Mouse (Mus musculus): ENCODE data around the gene Gm49630. TPM values are rescaled to one million over a fixed set of nuclear protein-coding genes. Genes with fewer than 3 reads are reported as not detected.
"Not testable (repeated sequence)": the region's sequence is repeated elsewhere in the genome, so short reads cannot be mapped to it uniquely, and the experiment has no call there.

Gm49630 gene
- polyA plus RNA-seq, 1 experiment from 2014 or later, result not detected

DNA sequence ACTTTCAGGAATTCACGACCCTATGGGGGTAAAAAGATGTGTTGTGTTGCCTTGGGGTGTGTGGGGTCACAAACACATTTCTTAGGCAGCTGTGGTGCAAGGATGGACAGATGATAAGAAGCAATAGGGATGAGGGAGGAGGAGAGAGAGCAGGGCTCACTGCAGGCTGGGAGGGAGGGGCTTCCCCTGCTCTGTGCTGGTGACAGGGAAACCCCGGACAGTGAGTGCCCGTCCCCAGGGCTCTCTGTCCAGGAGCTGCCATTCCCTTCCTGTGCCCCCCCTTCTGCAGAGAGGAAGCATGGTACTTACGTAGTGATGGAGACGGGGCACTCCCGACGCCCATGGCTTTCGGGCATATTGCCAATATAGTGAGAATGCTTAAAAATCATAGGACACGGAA is 34.4 kb downstream of the Gm49630 start:
- 50% methylated on average over 8 of the region's 9 CpGs for WGBS
- H3K9me3 ChIP-seq (replicated peaks; ENCODE audit: control insufficient read depth, low read length); H3K27me3 ChIP-seq (ENCODE audit: control insufficient read depth, insufficient read depth, low read length); H3K4me1 ChIP-seq (ENCODE audit: control insufficient read depth, insufficient read depth, low read length); ATAC-seq (replicated peaks; ENCODE audit: extremely low read depth, insufficient read depth, low FRiP score); H3K27ac ChIP-seq (ENCODE audit: low read length); H3K9ac ChIP-seq (ENCODE audit: low read length); H3K4me2 ChIP-seq (ENCODE audit: low read depth, low read length); H3K36me3 ChIP-seq (ENCODE audit: control insufficient read depth, insufficient read depth); H3K4me3 ChIP-seq (ENCODE audit: low read length): not testable (repeated sequence)

DNA sequence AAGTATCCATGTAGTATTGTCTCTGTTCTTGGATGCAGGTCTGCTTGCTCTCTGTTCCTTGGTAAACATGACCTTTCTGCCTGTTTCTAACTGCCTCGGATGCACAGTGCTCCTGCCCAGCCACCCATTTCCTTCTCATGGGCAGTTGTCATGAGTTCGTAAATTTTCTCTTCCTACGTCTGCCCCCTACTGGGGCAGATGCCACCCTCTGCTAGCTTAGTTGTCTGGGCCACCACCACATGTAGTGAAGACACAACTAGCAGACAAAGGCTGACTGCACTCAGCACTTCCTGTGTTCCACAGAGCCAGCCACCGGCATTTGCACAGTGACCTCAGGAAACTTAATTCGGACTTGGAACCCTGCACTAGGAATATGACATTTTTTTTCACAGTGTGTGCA is 39.0 kb downstream of the Gm49630 start:
- H3K4me2 ChIP-seq (ENCODE audit: low read depth, low read length); ATAC-seq (replicated peaks; ENCODE audit: extremely low read depth, insufficient read depth, low FRiP score); H3K36me3 ChIP-seq (ENCODE audit: control insufficient read depth, insufficient read depth); H3K27me3 ChIP-seq (ENCODE audit: control insufficient read depth, insufficient read depth, low read length); H3K27ac ChIP-seq (ENCODE audit: low read length); H3K9ac ChIP-seq (ENCODE audit: low read length); H3K9me3 ChIP-seq (replicated peaks; ENCODE audit: control insufficient read depth, low read length); H3K4me3 ChIP-seq (ENCODE audit: low read length); H3K4me1 ChIP-seq (ENCODE audit: control insufficient read depth, insufficient read depth, low read length): not testable (repeated sequence)
- 93% methylated on average over 2 of the region's 5 CpGs for WGBS

DNA sequence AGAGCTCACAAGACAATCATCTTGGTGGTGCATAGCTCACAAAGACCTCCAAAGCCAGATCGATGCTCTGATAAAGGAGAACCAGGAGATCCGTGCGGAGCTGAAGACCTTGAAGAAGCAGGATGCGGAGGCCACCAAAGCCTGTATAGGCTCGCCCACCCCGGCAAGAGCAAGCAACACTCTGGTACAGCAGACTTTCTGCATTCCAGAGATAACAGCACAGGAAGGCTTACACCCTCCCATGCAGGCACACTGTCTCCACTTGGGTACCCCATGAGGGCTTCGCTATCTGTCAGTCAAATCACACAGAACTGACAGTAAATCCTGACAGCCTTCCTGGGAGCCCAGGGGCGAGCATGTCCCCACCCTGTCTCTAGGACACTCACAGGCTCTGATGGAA is 45.4 kb downstream of the Gm49630 start:
- H3K4me2 ChIP-seq (ENCODE audit: low read depth, low read length); H3K9ac ChIP-seq (ENCODE audit: low read length); H3K9me3 ChIP-seq (replicated peaks; ENCODE audit: control insufficient read depth, low read length); H3K4me3 ChIP-seq (ENCODE audit: low read length); H3K36me3 ChIP-seq (ENCODE audit: control insufficient read depth, insufficient read depth); H3K27me3 ChIP-seq (ENCODE audit: control insufficient read depth, insufficient read depth, low read length); H3K27ac ChIP-seq (ENCODE audit: low read length); H3K4me1 ChIP-seq (ENCODE audit: control insufficient read depth, insufficient read depth, low read length): not testable (repeated sequence)
- 31% methylated on average over 3 of the region's 8 CpGs for WGBS
- ATAC-seq (replicated peaks; ENCODE audit: extremely low read depth, insufficient read depth, low FRiP score), result peak; percentile 69; the same call in 1 of the 2 replicates

GRCm38 (mm10) chr17:7324346-7324745 is 47.4 kb downstream of the Gm49630 start, which contains the start of gene Tcp10a:
Gene Tcp10a (plus strand): TSS chr17:7324646.
- ATAC-seq (replicated peaks; ENCODE audit: extremely low read depth, insufficient read depth, low FRiP score); H3K27me3 ChIP-seq (ENCODE audit: control insufficient read depth, insufficient read depth, low read length); H3K27ac ChIP-seq (ENCODE audit: low read length); H3K9me3 ChIP-seq (replicated peaks; ENCODE audit: control insufficient read depth, low read length); H3K9ac ChIP-seq (ENCODE audit: low read length); H3K36me3 ChIP-seq (ENCODE audit: control insufficient read depth, insufficient read depth); H3K4me1 ChIP-seq (ENCODE audit: control insufficient read depth, insufficient read depth, low read length); H3K4me3 ChIP-seq (ENCODE audit: low read length); H3K4me2 ChIP-seq (ENCODE audit: low read depth, low read length): not testable (repeated sequence)
- WGBS, result 89% methylated on average over 3 of the region's 5 CpGs

DNA sequence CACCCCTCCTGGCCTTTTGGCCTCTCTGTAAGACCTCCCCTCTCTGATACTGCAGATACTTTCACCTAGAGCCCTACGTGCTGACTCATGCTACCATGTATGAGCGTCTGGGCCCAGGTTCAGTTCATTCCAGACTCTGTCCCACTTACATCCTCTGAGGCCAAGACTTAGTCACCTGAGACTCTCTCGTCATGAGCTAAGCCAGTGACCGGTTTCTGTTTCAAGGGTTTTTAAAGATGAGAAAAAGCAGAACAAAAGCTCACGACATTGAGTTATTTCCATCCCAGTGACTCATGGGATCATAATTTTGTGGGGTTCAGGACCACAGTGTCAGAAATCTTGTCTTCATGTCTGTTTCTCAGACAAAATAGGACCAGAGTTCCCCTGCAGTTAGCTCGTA is 52.0 kb downstream of the Gm49630 start:
- not testable (repeated sequence) for ATAC-seq (replicated peaks; ENCODE audit: extremely low read depth, insufficient read depth, low FRiP score); H3K27ac ChIP-seq (ENCODE audit: low read length); H3K27me3 ChIP-seq (ENCODE audit: control insufficient read depth, insufficient read depth, low read length); H3K4me3 ChIP-seq (ENCODE audit: low read length); H3K9ac ChIP-seq (ENCODE audit: low read length); H3K4me2 ChIP-seq (ENCODE audit: low read depth, low read length); H3K4me1 ChIP-seq (ENCODE audit: control insufficient read depth, insufficient read depth, low read length); H3K36me3 ChIP-seq (ENCODE audit: control insufficient read depth, insufficient read depth); H3K9me3 ChIP-seq (replicated peaks; ENCODE audit: control insufficient read depth, low read length)
- 67% methylated on average over 6 of the region's 6 CpGs for WGBS

- H3K36me3 ChIP-seq (ENCODE audit: control insufficient read depth, insufficient read depth); H3K4me3 ChIP-seq (ENCODE audit: low read length); H3K4me2 ChIP-seq (ENCODE audit: low read depth, low read length); H3K4me1 ChIP-seq (ENCODE audit: control insufficient read depth, insufficient read depth, low read length); H3K9ac ChIP-seq (ENCODE audit: low read length); H3K27ac ChIP-seq (ENCODE audit: low read length); H3K27me3 ChIP-seq (ENCODE audit: control insufficient read depth, insufficient read depth, low read length); ATAC-seq (replicated peaks; ENCODE audit: extremely low read depth, insufficient read depth, low FRiP score); H3K9me3 ChIP-seq (replicated peaks; ENCODE audit: control insufficient read depth, low read length): not testable (repeated sequence)
- 71% methylated on average over 6 of the region's 8 CpGs for WGBS
Observed at GRCm38 (mm10) chr17:7315693-7316382, 55.9 kb downstream of the Gm49630 start.

GRCm38 (mm10) chr17:7306278-7307196 is 65.2 kb downstream of the Gm49630 start:
- H3K36me3 ChIP-seq (ENCODE audit: control insufficient read depth, insufficient read depth); H3K9ac ChIP-seq (ENCODE audit: low read length); H3K27ac ChIP-seq (ENCODE audit: low read length); H3K4me1 ChIP-seq (ENCODE audit: control insufficient read depth, insufficient read depth, low read length); H3K9me3 ChIP-seq (replicated peaks; ENCODE audit: control insufficient read depth, low read length); H3K4me3 ChIP-seq (ENCODE audit: low read length); H3K27me3 ChIP-seq (ENCODE audit: control insufficient read depth, insufficient read depth, low read length); H3K4me2 ChIP-seq (ENCODE audit: low read depth, low read length): not testable (repeated sequence)
- ATAC-seq (replicated peaks; ENCODE audit: extremely low read depth, insufficient read depth, low FRiP score), result peak; percentile 68; the same call in 1 of the 2 replicates
- 49% methylated on average over 8 of the region's 8 CpGs for WGBS
